Mouse (Mus musculus) neural tube, embryonic 13.5 days (tissue): ENCODE results near the gene Pakap. TPM values are rescaled to one million over a fixed set of nuclear protein-coding genes. Genes with fewer than 3 reads are reported as not detected.

Source experiments
- ATAC-seq: fragments of 200-750 bp; cut with Nextera tagmentation; 2 replicates; pipeline ENCODE4 v1.8.0; 2017; ENCODE audit warnings: low read depth, mild to moderate bottlenecking, moderate TSS enrichment, moderate library complexity
- H3K27ac ChIP-seq: fragments of 300-500 bp; sonication (generic); replicated peaks from 2 replicates; pipeline ENCODE4 v1.5.1; 2015; ENCODE audit warnings: moderate library complexity, mild to moderate bottlenecking, inconsistent platforms
- H3K27me3 ChIP-seq: fragments of 300-500 bp; sonication (generic); 2 replicates; pipeline ENCODE4 v1.6.1; 2015; ENCODE audit warnings: mild to moderate bottlenecking, inconsistent platforms
- H3K36me3 ChIP-seq: fragments of 300-500 bp; sonication (generic); 2 replicates; pipeline ENCODE4 v1.6.1; 2015; ENCODE audit warnings: mild to moderate bottlenecking, inconsistent platforms
- H3K4me1 ChIP-seq: fragments of 300-500 bp; sonication (generic); replicated peaks from 2 replicates; pipeline ENCODE4 v1.6.1; 2015; ENCODE audit warnings: inconsistent platforms
- H3K4me2 ChIP-seq: fragments of 300-500 bp; sonication (generic); 2 replicates; pipeline ENCODE4 v1.6.1; 2015; ENCODE audit warnings: inconsistent platforms, mild to moderate bottlenecking, moderate library complexity
- H3K4me3 ChIP-seq: fragments of 300-500 bp; sonication (generic); 2 replicates; pipeline ENCODE4 v1.5.1; 2015; ENCODE audit warnings: mild to moderate bottlenecking, inconsistent platforms
- H3K9ac ChIP-seq: fragments of 300-500 bp; sonication (generic); 2 replicates; pipeline ENCODE4 v1.6.1; 2015; ENCODE audit warnings: moderate library complexity, mild to moderate bottlenecking, inconsistent platforms
- H3K9me3 ChIP-seq: fragments of 300-500 bp; sonication (generic); 2 replicates; pipeline ENCODE4 v1.6.1; 2016; ENCODE audit warnings: inconsistent platforms
- WGBS: fragments of 180-500 bp; shearing (Covaris S2); methylation state at CpG from one replicate; pipeline ENCODE4 v1.1.7; 2015; 5-methylcytosine and 5-hydroxymethylcytosine counted together
- polyA plus RNA-seq: library from polyadenylated mRNA; unstranded; fragments of >200 nt; fragmentation: Nextera tagmentation; extraction: Ambion mirVana; gene quantifications from 2 replicates; pipeline ENCODE4 v1.2.1, GENCODE M21; 2015

Pakap gene
- polyA plus RNA-seq, 1 experiment from 2014 or later = 9.1 TPM

DNA sequence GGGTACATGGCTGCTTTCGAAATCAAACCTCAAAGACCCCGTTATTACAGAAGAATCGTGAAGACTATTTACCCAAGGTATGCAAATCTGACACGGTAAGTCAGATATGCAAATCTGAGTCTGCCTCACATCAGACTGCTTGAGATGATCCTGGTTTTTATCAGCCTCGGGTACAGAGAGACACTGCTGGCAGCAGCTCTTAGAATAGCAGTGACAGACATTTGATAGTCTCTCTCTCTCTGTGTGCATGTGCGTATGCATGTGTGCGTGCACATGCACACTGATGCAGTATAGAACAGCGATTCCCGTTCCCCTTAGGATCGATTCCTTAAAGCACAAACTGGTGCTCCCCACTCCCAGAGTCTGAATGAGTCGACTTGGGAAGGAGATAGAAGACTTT is 8.1 kb downstream of the Pakap start:
- Histone ChIP-seq H3K36me3 (no peaks in the 10 kb centered on the region), H3K4me3 (no peak overlapping the region), H3K27ac (no peak overlapping the region), H3K4me2 (no peak overlapping the region), H3K9ac (no peak overlapping the region), H3K4me1 (no peaks in the 10 kb centered on the region), H3K27me3 (no peaks in the 10 kb centered on the region), H3K9me3 (0 out of 2 replicates have a peak, but pooled peaks cover 4% of the 10 kb centered on the region)
- WGBS = 87% methylated on average over 11 of the region's 11 CpGs
- ATAC-seq = no peak

DNA sequence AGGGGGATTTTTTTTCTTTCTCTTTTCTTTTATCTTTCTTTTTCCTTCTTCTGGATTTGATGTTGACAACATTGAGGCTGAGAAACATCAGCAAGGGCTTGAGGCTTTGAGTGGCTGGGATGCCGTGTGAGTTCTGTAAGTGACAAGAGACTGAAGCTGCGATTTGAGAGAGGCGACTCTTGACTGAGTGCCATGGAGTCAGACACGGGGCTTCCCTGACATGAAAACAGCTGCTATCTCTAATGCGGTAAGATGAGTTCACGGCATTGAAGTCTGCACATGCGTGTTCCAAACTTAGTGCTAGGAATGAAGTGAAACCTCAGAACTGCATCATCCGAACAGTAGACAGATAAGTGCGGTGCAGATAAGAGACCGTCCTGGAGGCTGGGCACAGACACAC is 11.7 kb downstream of the Pakap start:
- no peak overlapping the region for H3K4me3 ChIP-seq
- H3K9me3 ChIP-seq = 0 out of 2 replicates have a peak, but pooled peaks cover 4% of the 10 kb centered on the region
- H3K27me3 ChIP-seq = no peaks in the 10 kb centered on the region
- 93% methylated on average over 10 of the region's 10 CpGs for WGBS
- no peak overlapping the region for H3K9ac ChIP-seq
- no peaks in the 10 kb centered on the region for H3K36me3 ChIP-seq
- no peak overlapping the region for H3K4me2 ChIP-seq
- no peak for ATAC-seq
- no peak overlapping the region for H3K27ac ChIP-seq
- H3K4me1 ChIP-seq = no peaks in the 10 kb centered on the region

DNA sequence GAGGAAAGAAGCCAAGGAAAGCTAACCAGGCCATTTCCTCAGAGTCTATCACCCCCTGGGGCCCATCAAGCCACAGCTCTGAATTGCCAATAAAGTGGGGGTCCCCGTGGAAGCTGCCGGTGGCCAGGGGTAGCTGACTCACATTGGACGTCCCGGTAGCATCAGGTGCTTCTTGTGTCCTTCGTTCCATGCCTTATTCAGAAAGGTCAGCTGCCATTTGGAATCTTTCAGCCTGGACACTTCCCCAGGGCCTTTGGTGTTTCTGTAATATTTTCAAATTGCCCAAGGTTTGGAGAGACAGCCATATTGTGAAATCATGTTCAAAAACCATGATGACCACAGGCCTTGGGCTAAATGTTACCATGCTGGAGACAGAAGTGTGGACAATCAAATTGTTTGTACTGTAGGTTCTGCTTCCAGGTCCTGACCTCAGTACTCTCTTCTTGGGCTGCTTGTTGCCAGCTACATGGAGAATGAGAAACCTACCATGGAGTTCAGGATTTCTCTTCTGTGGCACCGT is 17.4 kb downstream of the Pakap start:
- Histone ChIP-seq H3K9me3 (0 out of 2 replicates have a peak, but pooled peaks cover 2% of the 10 kb centered on the region), H3K27ac (no peak overlapping the region), H3K4me2 (no peak overlapping the region), H3K4me3 (no peak overlapping the region), H3K27me3 (no peaks in the 10 kb centered on the region), H3K36me3 (no peaks in the 10 kb centered on the region), H3K9ac (no peak overlapping the region), H3K4me1 (no peaks in the 10 kb centered on the region)
- no peak for ATAC-seq
- 84% methylated on average over 6 of the region's 6 CpGs for WGBS

DNA sequence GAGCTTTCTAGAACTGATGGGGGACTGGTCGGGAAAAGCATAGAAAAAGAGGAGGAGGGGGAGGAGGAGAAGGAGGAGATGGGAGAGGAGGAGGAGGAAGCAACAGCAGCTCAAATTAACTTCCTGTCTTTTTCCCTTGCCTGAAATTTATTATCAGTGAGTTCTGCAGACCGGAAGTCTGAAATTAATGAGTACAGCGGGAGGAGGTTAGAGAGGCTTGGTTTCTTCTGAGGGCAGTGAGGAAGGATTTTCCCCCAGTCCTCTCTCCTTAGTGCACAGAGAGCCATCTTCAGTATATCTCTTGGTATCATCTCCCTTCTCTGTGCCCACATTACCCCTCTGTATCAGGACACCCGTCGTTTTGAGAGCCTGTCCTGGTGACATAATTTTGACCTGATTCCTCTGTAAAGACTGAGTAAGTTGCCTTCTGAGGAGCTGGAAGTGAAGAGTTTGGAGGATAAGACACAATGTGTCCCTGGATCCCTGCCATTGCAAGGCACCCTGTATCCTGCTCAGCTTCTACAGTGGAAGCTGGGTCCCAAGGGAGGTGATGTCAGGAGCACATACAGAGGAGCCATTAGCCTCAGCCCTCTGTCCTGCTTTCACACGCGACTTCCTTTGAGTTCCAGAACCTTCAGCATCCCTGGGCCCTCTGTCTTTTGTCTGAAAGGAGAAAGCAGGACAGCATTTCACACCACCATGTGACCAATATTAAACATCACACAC is 19.1 kb downstream of the Pakap start:
- H3K9ac ChIP-seq = no peak overlapping the region
- no peaks in the 10 kb centered on the region for H3K9me3 ChIP-seq
- H3K4me3 ChIP-seq = no peak overlapping the region
- ATAC-seq = no peak
- 76% methylated on average over 7 of the region's 7 CpGs for WGBS
- no peak overlapping the region for H3K27ac ChIP-seq
- no peaks in the 10 kb centered on the region for H3K36me3 ChIP-seq
- no peaks in the 10 kb centered on the region for H3K4me1 ChIP-seq
- H3K4me2 ChIP-seq = no peak overlapping the region
- H3K27me3 ChIP-seq = no peaks in the 10 kb centered on the region

DNA sequence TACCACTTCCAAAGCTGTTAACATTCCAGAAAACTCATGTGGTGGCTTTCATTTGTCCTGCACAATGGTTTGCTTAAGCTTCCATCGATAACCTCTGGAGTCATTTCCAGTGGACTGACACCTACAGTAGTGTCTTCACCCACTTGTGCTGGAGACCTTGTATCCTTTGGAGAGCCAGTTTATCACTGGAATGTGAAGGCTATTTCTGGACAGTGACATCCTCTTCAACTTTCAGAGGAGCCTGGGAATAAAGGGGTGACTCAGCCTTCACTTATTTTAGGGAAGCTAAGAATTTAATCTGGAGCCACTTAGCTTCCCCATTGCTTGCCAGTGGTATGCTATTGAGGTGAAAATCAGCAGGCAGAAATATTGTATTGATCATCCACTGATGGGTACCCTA is 20.4 kb downstream of the Pakap start:
- WGBS = 97% methylated on average over 1 of the region's 1 CpGs
- no peak for ATAC-seq

DNA sequence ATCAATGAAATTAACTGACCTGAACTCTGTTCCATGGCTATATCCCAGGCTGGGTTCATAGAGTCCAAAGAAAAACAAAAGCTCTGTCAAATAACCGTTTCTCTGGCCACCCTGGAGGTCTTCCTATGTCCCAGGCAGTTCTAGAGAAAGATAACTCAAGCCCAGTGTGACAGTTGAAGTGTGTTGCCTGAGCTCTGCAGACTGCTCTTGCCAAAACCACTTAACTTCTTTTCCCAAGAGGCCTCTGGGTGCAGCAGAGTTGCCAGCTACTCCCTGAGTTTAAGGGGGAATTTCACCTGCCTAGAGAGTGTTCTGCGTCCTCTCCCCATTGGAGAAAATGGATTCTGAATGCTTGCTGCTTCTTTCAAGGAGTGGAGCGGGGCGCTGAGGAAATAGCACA is 24.8 kb downstream of the Pakap start:
- 68% methylated on average over 4 of the region's 4 CpGs for WGBS
- H3K36me3 ChIP-seq = no peaks in the 10 kb centered on the region
- H3K27me3 ChIP-seq = no peaks in the 10 kb centered on the region
- no peak overlapping the region for H3K9ac ChIP-seq
- H3K4me2 ChIP-seq = no peak overlapping the region
- no peak overlapping the region for H3K4me3 ChIP-seq
- no peak for ATAC-seq
- no peaks in the 10 kb centered on the region for H3K9me3 ChIP-seq
- no peaks in the 10 kb centered on the region for H3K4me1 ChIP-seq
- no peak overlapping the region for H3K27ac ChIP-seq

More for the DNA sequence above, 20.4 kb downstream of the Pakap start:
- H3K27me3 ChIP-seq = no peaks in the 10 kb centered on the region
- H3K27ac ChIP-seq = no peak overlapping the region
- no peaks in the 10 kb centered on the region for H3K36me3 ChIP-seq
- H3K9me3 ChIP-seq = no peaks in the 10 kb centered on the region
- no peak overlapping the region for H3K4me3 ChIP-seq
- no peak overlapping the region for H3K4me2 ChIP-seq
- no peak overlapping the region for H3K9ac ChIP-seq
- no peaks in the 10 kb centered on the region for H3K4me1 ChIP-seq

DNA sequence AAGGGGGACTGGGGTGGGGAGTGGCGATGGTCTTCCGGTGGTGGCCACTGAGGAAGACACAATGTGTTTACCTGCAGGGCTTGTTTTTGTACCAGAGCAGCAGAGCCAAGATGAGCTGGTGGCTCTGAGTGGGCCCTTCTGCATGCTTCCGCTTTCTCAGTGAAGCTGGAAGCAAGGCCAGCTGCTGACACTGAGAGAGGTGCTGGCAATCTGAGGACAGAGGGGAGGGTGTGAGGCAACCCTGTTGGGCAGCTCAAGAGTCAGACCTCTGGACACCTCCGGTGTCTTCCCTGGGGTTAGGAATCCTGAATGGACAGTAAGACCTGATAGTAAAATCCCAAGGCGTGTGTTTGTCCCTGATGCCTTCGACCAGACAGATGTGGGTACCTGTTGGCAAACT is 32.0 kb downstream of the Pakap start:
- no peaks in the 10 kb centered on the region for H3K36me3 ChIP-seq
- no peaks in the 10 kb centered on the region for H3K4me1 ChIP-seq
- no peak overlapping the region for H3K4me3 ChIP-seq
- 94% methylated on average over 6 of the region's 6 CpGs for WGBS
- H3K27ac ChIP-seq = no peak overlapping the region
- H3K27me3 ChIP-seq = no peaks in the 10 kb centered on the region
- no peak for ATAC-seq
- H3K9me3 ChIP-seq = no peaks in the 10 kb centered on the region
- no peak overlapping the region for H3K4me2 ChIP-seq
- H3K9ac ChIP-seq = no peak overlapping the region

DNA sequence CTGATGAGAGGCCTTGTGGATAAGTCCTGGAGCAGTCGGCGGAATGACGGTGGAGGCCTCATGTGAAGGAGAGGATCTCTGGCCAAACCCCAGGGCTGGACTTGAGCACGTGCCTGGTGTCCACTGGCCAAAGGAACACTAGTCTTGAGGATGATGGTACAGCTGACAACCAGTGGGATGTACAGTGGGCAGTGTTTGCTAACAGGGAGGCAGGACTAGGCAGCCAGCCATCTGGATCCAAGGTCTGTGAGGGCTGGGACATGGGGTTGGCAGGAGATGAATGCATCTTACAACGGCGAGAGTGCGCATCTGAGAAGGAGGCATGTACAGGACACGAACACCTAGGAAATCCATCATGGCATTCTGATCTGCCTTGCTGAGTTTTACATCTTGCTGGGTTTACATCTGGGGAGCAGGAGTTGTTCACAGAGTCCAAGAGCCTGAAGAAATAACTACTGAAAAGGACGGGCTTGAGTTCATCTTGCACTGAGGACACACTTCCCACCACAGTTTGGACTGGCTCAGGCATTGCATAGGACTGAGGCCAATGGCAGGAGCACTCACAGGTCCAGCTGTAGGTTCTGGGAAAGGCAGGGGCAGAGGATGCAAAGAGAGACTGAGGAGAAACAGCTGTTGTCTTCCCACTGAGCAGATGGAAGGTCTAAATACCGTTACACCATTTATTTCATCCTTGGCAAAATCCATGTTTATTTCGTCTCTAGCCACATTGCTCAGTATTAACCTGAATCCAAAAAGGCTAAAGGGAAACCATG is 32.9 kb downstream of the Pakap start:
- H3K36me3 ChIP-seq = no peaks in the 10 kb centered on the region
- H3K27ac ChIP-seq = no peak overlapping the region
- H3K4me2 ChIP-seq = no peak overlapping the region
- no peaks in the 10 kb centered on the region for H3K4me1 ChIP-seq
- H3K9me3 ChIP-seq = no peaks in the 10 kb centered on the region
- no peak for ATAC-seq
- H3K9ac ChIP-seq = no peak overlapping the region
- H3K27me3 ChIP-seq = no peaks in the 10 kb centered on the region
- 91% methylated on average over 11 of the region's 11 CpGs for WGBS
- H3K4me3 ChIP-seq = no peak overlapping the region

DNA sequence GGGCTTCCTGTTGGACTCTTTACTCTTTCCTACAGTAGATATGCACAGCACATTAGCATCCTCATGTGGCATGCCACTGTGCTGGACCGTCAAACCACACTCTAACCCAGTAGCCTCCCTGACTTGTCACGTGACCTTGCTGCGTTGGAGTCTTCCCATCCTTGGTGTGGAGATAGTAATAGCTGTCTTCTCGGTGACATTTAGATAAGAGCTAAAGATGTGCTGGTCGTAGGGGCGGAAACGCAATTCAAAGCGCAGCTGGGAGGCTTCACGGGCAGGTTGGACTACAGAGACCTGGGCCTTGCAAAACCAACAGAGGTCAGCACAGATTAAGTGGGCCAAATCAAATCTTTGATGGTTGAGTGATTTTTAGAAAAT is 33.5 kb downstream of the Pakap start:
- 81% methylated on average over 9 of the region's 9 CpGs for WGBS
- Histone ChIP-seq H3K4me1 (no peaks in the 10 kb centered on the region), H3K4me3 (no peak overlapping the region), H3K36me3 (no peaks in the 10 kb centered on the region), H3K4me2 (no peak overlapping the region), H3K9me3 (no peaks in the 10 kb centered on the region), H3K9ac (no peak overlapping the region), H3K27me3 (no peaks in the 10 kb centered on the region), H3K27ac (no peak overlapping the region)
- 0 out of 2 replicates have a peak, but pooled peaks have one; percentile 23 for ATAC-seq

DNA sequence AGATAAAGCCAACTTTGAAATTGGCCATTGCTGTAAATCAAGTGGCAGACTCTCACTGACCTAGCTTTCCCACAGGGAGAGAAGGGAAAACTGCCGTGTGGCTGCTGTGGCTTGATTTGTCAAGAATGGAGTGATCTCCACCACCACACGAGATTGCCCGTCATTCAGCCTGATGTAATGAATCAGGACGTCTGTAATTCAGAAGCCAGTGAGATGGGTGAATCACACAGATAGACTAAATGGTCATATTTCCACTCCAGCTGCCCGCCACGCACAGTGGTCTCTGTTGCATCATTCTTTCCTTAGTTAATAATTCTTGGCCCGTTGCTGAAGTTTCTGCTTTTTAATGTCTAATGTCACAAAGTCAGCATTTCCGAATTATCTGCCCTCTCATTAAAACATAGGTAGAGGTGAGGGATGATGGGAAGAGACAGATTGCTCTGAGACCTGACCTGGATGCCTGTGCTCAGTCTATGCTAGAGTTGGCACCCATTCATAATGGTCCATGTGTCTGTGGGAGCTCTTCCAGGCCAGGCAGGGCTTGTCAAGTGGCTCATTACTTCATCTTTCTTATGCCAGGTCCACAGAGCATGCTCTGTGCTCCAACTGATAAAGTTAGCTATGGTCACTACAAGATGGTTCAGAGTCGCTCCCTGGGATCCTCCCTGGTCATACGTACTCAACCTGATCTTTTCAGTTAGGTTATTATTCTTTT is 34.1 kb downstream of the Pakap start:
- ATAC-seq = no peak
- 83% methylated on average over 10 of the region's 10 CpGs for WGBS
- H3K36me3 ChIP-seq = no peaks in the 10 kb centered on the region
- no peak overlapping the region for H3K4me3 ChIP-seq
- H3K4me2 ChIP-seq = no peak overlapping the region
- no peaks in the 10 kb centered on the region for H3K4me1 ChIP-seq
- no peak overlapping the region for H3K9ac ChIP-seq
- no peaks in the 10 kb centered on the region for H3K27me3 ChIP-seq
- H3K9me3 ChIP-seq = no peaks in the 10 kb centered on the region
- no peak overlapping the region for H3K27ac ChIP-seq

DNA sequence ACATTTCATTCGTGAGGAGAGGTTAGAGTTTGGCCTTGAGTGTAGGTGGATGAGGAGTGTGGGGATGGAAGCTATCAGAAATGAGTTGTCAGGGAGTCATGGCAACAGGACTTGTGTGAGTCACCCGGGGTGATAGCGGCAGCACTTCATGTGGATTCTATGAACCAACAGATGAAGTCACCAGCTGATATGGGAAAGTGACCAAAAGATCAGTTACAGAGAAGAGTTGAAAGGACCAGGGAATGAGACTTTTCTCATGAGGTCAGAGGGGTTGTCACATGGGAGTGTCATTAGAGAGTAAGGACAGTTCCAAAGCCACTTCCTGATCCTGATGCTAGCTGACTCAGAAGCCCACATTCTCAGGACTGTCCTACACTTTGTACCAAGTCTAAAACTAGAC is 38.3 kb downstream of the Pakap start:
- ATAC-seq = no peak
- H3K27me3 ChIP-seq = no peaks in the 10 kb centered on the region
- H3K9me3 ChIP-seq = no peaks in the 10 kb centered on the region
- H3K4me1 ChIP-seq = 0 out of 2 replicates have a peak, but pooled peaks cover 4% of the 10 kb centered on the region
- H3K27ac ChIP-seq = no peak overlapping the region
- H3K36me3 ChIP-seq = no peaks in the 10 kb centered on the region
- no peak overlapping the region for H3K4me2 ChIP-seq
- no peak overlapping the region for H3K9ac ChIP-seq
- 87% methylated on average over 3 of the region's 3 CpGs for WGBS
- H3K4me3 ChIP-seq = no peak overlapping the region
